Mouse (Mus musculus): Measurements from ENCODE around the gene Arhgap8. TPM values are rescaled to one million over a fixed set of nuclear protein-coding genes. Genes with fewer than 3 reads are reported as not detected.
A peak's percentile ranks its signal among the peaks of the same experiment; 100 is the strongest.

The Arhgap8 gene
- polyA plus RNA-seq, 1 experiment from 2014 or later: 4.1 TPM

GRCm38 (mm10) chr15:84724199-84724598 is 4.3 kb downstream of the Arhgap8 start:
- H3K4me3 ChIP-seq: no peak overlapping the region
- H3K36me3 ChIP-seq: no peaks in the 10 kb centered on the region
- WGBS: 63% methylated on average over 4 of the region's 4 CpGs
- peaks cover 27% of the 10 kb centered on the region for H3K27me3 ChIP-seq (ENCODE audit: low read depth, poor library complexity, severe bottlenecking)
- peaks cover 36% of the 10 kb centered on the region for H3K4me1 ChIP-seq
- no peaks in the 10 kb centered on the region for H3K9me3 ChIP-seq (replicated peaks)
- DNase-seq (ENCODE audit: low spot score): no peak
- no peak overlapping the region for H3K27ac ChIP-seq

- 80% methylated on average over 6 of the region's 6 CpGs for WGBS
- no peak for DNase-seq (ENCODE audit: low spot score)
- H3K9me3 ChIP-seq (replicated peaks): no peaks in the 10 kb centered on the region
- H3K27me3 ChIP-seq (ENCODE audit: low read depth, poor library complexity, severe bottlenecking): no peaks in the 10 kb centered on the region
- H3K4me3 ChIP-seq: no peak overlapping the region
- peaks cover 18% of the 10 kb centered on the region for H3K4me1 ChIP-seq
- no peaks in the 10 kb centered on the region for H3K36me3 ChIP-seq
- no peak overlapping the region for H3K27ac ChIP-seq
Measured at GRCm38 (mm10) chr15:84729685-84730084, 9.8 kb downstream of the Arhgap8 start.

DNA sequence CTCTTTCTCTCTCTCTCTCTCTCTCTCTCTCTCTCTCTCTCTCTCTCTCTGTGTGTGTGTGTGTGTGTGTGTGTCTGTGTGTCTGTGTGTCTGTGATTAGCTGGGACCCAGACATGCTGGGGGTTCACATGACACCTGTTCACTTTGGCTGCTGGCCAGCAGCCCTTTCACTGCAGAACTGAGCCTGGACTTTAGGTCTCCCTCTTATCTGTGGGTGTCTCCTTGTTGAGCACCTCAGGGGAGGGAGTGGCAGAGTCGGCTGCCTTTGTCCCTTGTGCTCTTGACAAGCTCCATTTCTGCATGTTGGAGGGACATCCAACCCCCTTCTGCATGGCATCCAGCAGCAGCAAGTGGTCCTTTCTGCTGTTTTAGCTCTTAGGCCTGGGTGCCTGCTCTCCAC is 11.0 kb downstream of the Arhgap8 start:
- H3K27me3 ChIP-seq (ENCODE audit: low read depth, poor library complexity, severe bottlenecking): no peaks in the 10 kb centered on the region
- H3K36me3 ChIP-seq: no peaks in the 10 kb centered on the region
- H3K9me3 ChIP-seq (replicated peaks): no peaks in the 10 kb centered on the region
- 79% methylated on average over 1 of the region's 1 CpGs for WGBS
- no peak overlapping the region for H3K27ac ChIP-seq
- DNase-seq (ENCODE audit: low spot score): no peak
- no peak overlapping the region for H3K4me3 ChIP-seq
- H3K4me1 ChIP-seq: peaks cover 18% of the 10 kb centered on the region

- Histone ChIP-seq H3K9me3 (replicated peaks) (no peaks in the 10 kb centered on the region), H3K4me1 (peaks cover 26% of the 10 kb centered on the region), H3K36me3 (no peaks in the 10 kb centered on the region), H3K27ac (peak overlapping the region; percentile 19; the same call in 1 of the 2 replicates), H3K4me3 (no peak overlapping the region), H3K27me3 (ENCODE audit: low read depth, poor library complexity, severe bottlenecking) (no peaks in the 10 kb centered on the region)
- DNase-seq (ENCODE audit: low spot score): no peak
- WGBS: 77% methylated on average over 18 of the region's 18 CpGs
Measured at GRCm38 (mm10) chr15:84731676-84732424, 12.0 kb downstream of the Arhgap8 start.

DNA sequence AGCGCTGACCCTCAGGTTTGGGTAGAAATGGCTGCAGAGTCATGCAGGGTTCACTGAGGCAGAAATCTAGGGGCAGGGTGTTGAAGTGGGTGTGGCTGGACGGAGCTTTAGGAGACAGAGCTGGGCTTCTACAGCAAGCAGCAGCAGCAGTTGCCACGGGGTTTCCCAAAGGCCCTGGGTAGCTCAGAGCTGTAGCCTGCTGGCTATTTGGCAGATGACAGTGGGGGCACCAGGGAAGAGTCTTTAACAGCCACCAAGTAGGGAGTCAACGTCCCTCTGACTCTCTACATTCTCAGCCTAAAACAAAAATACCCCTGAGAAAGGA is 12.5 kb downstream of the Arhgap8 start:
- DNase-seq (ENCODE audit: low spot score): no peak
- 65% methylated on average over 4 of the region's 4 CpGs for WGBS
- Histone ChIP-seq H3K4me1 (peaks cover 27% of the 10 kb centered on the region), H3K36me3 (no peaks in the 10 kb centered on the region), H3K9me3 (replicated peaks) (no peaks in the 10 kb centered on the region), H3K4me3 (no peak overlapping the region), H3K27me3 (ENCODE audit: low read depth, poor library complexity, severe bottlenecking) (no peaks in the 10 kb centered on the region), H3K27ac (peak overlapping the region; percentile 19; the same call in 1 of the 2 replicates)

DNA sequence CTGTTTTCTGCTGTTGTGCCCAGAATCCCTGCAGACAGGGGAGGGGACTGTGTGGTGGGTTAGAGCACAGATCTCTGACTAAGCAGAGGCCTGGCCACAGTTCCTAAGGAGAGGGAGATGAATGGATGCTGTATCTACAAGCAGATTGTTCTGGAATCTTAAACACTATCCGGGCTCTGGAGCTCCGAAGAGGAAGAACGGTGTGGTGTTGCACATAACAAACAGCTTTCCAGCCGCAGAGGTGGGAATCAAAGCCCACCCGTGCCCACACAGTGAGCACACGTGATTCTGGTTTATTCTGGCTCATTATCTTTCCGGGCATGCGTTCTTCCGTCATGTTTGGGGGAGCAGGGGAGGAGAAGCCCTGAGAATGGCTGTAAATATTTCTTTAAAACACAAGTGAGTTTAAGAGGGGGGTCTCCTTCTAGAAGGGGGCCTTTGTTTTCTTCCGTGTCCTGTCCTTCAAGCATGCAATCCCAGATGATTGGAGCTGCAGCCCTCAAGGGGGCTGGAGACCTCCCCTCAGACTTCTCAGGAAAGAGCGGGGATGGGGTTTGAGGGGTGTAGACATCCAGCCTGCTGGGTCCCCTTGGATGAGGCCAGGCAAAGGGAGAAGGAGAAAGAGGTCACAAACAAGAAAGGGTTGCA is 16.6 kb downstream of the Arhgap8 start:
- Histone ChIP-seq H3K4me1 (peaks cover 18% of the 10 kb centered on the region), H3K27ac (peak overlapping the region; percentile 53), H3K36me3 (no peaks in the 10 kb centered on the region), H3K4me3 (no peak overlapping the region), H3K27me3 (ENCODE audit: low read depth, poor library complexity, severe bottlenecking) (no peaks in the 10 kb centered on the region), H3K9me3 (replicated peaks) (no peaks in the 10 kb centered on the region)
- no peak for DNase-seq (ENCODE audit: low spot score)
- 84% methylated on average over 11 of the region's 11 CpGs for WGBS

- H3K36me3 ChIP-seq: no peaks in the 10 kb centered on the region
- WGBS: 67% methylated on average over 2 of the region's 4 CpGs
- H3K4me1 ChIP-seq: peaks cover 14% of the 10 kb centered on the region; the same call in 1 of the 2 replicates
- H3K27me3 ChIP-seq (ENCODE audit: low read depth, poor library complexity, severe bottlenecking): no peaks in the 10 kb centered on the region
- H3K9me3 ChIP-seq (replicated peaks): no peaks in the 10 kb centered on the region
- H3K4me3 ChIP-seq: no peak overlapping the region
- H3K27ac ChIP-seq: peak overlapping the region; percentile 53
- DNase-seq (ENCODE audit: low spot score): no peak
Measured at GRCm38 (mm10) chr15:84736994-84737346, 17.1 kb downstream of the Arhgap8 start.

DNA sequence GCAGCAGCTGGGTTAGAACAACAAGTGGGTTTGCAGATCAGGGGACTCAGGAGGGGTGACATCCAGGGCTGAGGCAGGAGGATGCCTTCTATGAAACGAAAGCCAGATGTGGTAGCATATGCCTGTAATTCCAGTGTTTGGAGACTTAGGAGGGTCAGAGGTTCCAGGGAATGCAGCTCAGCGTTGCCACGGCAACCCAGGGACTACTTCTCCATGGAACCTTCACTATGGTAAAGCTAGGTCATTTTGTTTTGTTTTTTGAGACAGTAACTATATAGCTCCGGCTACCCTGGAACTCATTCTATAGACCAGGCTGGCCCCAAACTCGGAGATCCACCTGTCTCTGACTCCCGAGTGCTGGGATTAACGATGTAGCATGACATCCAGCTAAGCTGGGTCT is 18.4 kb downstream of the Arhgap8 start:
- Histone ChIP-seq H3K4me1 (peaks cover 15% of the 10 kb centered on the region; the same call in 1 of the 2 replicates), H3K9me3 (replicated peaks) (no peaks in the 10 kb centered on the region), H3K27ac (no peak overlapping the region), H3K36me3 (no peaks in the 10 kb centered on the region), H3K4me3 (no peak overlapping the region), H3K27me3 (ENCODE audit: low read depth, poor library complexity, severe bottlenecking) (no peaks in the 10 kb centered on the region)
- DNase-seq (ENCODE audit: low spot score): no peak
- WGBS: 95% methylated on average over 7 of the region's 7 CpGs

GRCm38 (mm10) chr15:84741573-84741972 is 21.7 kb downstream of the Arhgap8 start:
- WGBS: 86% methylated on average over 3 of the region's 3 CpGs
- no peaks in the 10 kb centered on the region for H3K36me3 ChIP-seq
- H3K27me3 ChIP-seq (ENCODE audit: low read depth, poor library complexity, severe bottlenecking): no peaks in the 10 kb centered on the region
- peaks cover 22% of the 10 kb centered on the region for H3K4me1 ChIP-seq
- H3K9me3 ChIP-seq (replicated peaks): no peaks in the 10 kb centered on the region
- peak; percentile 29 for DNase-seq (ENCODE audit: low spot score)
- no peak overlapping the region for H3K27ac ChIP-seq
- no peak overlapping the region for H3K4me3 ChIP-seq

- no peaks in the 10 kb centered on the region for H3K27me3 ChIP-seq (ENCODE audit: low read depth, poor library complexity, severe bottlenecking)
- no peak overlapping the region for H3K4me3 ChIP-seq
- WGBS: 4% methylated on average over 3 of the region's 3 CpGs
- H3K27ac ChIP-seq: no peak overlapping the region
- H3K9me3 ChIP-seq (replicated peaks): no peaks in the 10 kb centered on the region
- no peaks in the 10 kb centered on the region for H3K36me3 ChIP-seq
- peak; percentile 35 for DNase-seq (ENCODE audit: low spot score)
- H3K4me1 ChIP-seq: peaks cover 17% of the 10 kb centered on the region
Measured at GRCm38 (mm10) chr15:84743347-84743746, 23.5 kb downstream of the Arhgap8 start.

- Histone ChIP-seq H3K27ac (peak overlapping the region; percentile 42), H3K9me3 (replicated peaks) (no peaks in the 10 kb centered on the region), H3K36me3 (no peaks in the 10 kb centered on the region), H3K27me3 (ENCODE audit: low read depth, poor library complexity, severe bottlenecking) (no peaks in the 10 kb centered on the region), H3K4me1 (peaks cover 17% of the 10 kb centered on the region), H3K4me3 (no peak overlapping the region)
- WGBS: 6% methylated on average over 2 of the region's 2 CpGs
- peak; percentile 30 for DNase-seq (ENCODE audit: low spot score)
Measured at GRCm38 (mm10) chr15:84744308-84744707, 24.5 kb downstream of the Arhgap8 start.

- Histone ChIP-seq H3K36me3 (no peaks in the 10 kb centered on the region), H3K4me3 (no peak overlapping the region), H3K27ac (no peak overlapping the region), H3K9me3 (replicated peaks) (no peaks in the 10 kb centered on the region), H3K4me1 (peaks cover 17% of the 10 kb centered on the region), H3K27me3 (ENCODE audit: low read depth, poor library complexity, severe bottlenecking) (no peaks in the 10 kb centered on the region)
- no peak for DNase-seq (ENCODE audit: low spot score)
- 94% methylated on average over 4 of the region's 4 CpGs for WGBS
Measured at GRCm38 (mm10) chr15:84745831-84746230, 26.0 kb downstream of the Arhgap8 start.

DNA sequence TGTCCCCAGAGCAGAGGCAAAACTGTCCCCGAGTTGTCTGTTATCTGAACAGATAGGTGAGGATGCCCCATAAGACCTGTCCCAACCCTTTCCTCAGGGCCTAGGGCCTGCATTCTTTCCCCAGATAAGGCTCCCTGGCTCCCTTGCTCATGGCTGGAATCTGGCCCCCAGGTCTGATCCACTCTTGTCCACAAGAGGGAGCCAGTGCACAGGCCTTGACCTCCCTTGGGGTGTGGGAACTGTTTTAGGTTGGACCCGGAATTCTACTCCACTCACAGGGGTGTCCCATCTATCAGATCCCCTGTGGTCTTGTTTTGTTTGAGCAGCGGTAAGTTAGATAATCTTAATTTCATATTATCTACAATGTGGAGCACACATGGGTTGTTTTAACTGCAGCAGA is 35.1 kb downstream of the Arhgap8 start:
- Histone ChIP-seq H3K4me3 (no peak overlapping the region), H3K36me3 (no peaks in the 10 kb centered on the region), H3K27me3 (ENCODE audit: low read depth, poor library complexity, severe bottlenecking) (peaks cover 33% of the 10 kb centered on the region), H3K4me1 (peaks cover 22% of the 10 kb centered on the region), H3K27ac (no peak overlapping the region), H3K9me3 (replicated peaks) (no peaks in the 10 kb centered on the region)
- 15% methylated on average over 3 of the region's 3 CpGs for WGBS
- peak; percentile 86 for DNase-seq (ENCODE audit: low spot score)

Data from limb, embryonic 10.5 days (tissue).